Mouse (Mus musculus): Measurements from ENCODE around the gene Slc6a5.

Gene Slc6a5

DNA sequence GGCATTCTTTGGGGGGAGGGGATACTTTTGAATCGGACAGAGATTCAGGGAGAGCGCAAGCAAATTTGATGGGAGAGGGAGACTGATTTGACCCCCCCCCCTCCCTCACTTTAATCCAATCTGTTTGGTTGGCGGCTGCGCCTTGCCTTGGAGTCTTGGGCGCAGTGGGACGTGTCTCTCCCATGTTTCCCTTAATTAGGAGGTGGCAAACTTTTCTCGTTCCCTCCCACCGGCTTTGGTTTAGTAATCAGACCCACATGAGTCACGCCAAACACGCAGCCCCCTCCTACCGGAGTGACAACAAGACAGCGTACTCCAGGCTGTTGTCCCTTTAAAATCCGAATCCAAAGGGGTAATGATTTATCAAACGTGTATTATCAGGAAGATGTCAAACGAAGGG, at the start of gene Slc6a5:
Gene Slc6a5, plus strand, starts transcription at position 297 of the 400 bp plus-strand sequence.
- no peak for DNase-seq

DNA sequence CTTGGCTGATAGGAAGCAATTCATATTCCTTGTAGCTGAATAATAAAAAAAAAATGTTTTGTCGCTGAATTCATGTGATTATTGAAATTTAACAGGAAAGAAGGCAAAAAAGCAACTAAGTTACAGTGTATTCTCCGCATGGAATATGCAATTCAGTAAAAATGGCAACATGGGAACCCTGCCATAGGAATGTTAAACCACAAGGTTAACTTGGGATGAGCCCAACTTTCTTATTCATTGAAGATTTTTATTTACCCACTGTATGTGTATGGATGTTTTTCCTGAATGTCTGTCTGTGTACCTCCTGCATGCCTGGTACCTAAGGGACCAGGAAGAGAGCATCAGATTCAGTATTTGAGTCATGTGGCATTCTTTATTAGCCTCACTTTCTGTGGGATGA, 48.8 kb upstream of the Slc6a5 start:
- DNase-seq, result no peak

DNA sequence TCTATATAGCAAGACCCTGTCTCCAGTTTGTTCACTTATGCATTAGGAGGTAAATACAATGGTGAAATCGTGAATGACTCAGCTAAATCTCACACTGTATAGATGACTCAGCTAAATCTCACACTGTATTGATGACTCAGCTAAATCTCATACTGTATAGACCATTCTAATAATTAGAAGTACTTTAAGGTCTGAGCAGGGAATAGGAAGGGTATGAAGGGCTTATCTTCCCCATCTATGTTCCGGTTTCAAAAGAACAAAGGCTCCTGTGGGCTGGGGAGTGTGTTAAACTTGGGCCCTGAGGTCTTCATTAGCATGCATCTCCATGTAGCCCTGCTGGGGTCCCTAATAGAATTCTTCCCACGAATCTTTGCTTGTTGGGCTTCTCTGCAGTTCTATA, 46.2 kb upstream of the Slc6a5 start:
- no peak for DNase-seq

DNA sequence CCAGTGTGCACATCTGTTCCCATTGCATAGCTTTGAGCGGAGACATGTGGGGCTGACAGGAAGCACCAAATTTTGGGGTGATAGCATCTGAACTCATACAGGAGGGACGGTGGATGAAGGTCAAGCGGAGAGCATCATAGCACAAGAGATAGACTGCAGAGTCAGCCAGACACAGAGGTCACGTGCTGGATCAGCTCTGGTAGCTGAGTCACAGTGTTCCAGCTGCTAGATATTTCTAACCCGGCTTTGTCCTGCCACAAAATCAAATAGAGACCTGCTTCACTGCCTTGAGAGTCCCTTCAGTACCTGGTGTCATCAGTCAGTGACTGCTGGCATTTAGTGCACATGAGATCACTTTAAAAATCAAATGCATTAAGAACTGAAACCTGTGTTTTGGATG, 40.3 kb upstream of the Slc6a5 start:
- no peak for DNase-seq

DNA sequence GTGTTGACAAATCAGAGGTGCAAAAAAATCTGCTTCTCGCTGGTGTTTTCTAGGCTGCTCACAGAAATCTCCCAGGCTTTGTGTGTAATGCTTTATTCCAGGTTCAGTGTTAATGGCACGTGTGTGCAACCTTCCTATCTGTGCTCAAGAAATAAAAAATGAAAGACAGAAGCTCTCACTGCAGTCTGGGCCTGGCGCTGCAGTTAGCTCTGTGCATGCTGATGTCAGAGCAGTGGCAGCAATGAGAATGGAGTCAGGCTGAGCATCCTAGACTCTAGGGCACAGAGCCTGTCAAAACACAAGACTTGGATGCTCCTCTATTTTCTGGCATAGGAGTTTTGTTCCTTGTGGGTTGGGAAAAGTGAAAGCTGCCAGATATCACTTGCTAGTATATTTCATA, 39.7 kb upstream of the Slc6a5 start:
- DNase-seq, result no peak

DNA sequence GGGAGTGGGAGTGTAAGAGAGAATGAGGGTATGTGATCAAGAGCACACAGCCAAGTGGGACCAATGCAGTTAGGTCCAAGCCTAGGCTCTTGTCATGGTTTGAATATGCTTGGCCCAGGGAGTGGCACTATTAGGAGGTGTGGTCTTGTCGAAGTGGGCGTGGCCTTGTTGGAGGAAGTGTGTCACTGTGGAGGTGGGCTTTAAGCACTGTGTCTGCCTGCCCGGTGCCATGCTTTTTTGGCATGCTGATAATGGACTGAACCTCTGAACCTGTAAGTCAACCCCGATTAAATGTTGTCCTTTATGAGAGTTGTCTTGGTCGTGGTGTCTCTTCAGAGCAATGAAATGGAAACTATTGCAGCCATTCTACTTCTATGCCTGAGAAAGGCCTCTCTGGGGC, 32.6 kb upstream of the Slc6a5 start:
- no peak for DNase-seq

DNA sequence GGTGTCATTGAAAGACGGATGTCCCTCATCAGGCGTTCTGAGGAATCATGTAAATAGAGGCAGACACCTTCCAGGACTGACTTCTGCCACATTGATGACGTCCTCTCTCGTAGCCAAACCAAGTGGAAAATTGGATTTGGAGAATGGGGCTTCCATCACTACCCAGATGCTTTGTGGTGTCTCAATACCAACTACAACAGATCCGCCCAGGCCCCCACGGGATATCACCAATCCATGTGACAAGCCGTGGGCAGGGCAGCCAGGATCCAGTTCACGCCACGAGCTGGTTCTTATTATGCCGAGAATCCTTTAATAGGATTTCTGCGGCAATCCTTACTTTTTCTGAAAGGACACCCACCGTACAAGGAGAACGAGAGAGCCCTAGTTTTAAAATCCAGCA, 30.9 kb upstream of the Slc6a5 start:
- DNase-seq, result no peak

DNA sequence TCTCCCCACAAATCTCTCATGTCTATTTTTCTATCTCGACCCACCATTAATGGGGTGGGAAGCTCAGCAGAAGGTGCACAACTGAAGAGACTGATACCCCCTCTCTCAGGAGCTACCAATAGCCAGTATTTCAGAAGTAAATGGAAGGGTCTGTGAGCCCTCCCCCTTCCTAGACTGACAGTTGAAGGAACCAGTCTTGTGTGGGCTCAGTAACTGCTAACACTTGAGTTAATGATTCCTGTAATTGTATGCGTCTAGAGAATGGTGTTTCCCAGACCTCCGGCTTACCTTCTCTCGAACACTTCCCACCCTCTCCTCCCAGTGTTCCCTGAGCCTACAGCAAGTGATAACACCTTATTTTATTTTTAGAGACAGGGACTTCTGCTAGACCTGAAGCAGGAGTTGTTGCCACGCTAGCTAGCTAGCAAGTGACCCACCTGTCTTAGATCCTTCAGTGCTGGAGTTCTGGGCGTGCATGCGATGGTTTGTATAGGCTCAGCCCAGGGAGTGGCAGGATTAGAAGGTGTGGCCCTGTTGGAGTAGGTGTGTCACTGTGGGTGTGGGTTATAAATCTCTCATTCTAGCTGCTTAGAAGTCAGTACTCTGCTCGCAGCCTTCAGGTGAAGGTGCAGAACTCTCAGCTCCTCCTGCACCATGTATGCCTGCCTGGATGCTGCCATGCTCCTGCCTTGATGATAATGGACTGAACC, 29.8 kb upstream of the Slc6a5 start:
- DNase-seq, result no peak

DNA sequence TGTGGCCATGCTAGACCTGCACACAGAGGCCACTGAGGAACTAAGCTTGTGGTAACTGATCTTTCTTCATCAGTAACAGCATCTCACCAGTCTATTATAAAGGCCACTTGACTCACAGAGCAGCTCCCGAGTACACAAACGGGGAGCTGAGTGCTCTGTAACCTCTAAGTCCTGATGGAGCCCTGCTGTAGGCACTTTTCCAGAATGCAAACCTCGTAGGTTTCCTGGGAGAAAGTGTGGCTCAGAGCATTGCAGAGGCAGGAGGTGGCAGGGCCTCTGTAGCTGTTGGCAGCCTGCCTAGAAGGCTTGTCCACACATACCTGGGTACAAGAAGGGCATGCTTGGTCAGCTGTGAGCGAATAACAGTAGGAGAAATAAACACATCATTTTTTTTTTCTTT, 27.7 kb upstream of the Slc6a5 start:
- DNase-seq, result peak; percentile 4

DNA sequence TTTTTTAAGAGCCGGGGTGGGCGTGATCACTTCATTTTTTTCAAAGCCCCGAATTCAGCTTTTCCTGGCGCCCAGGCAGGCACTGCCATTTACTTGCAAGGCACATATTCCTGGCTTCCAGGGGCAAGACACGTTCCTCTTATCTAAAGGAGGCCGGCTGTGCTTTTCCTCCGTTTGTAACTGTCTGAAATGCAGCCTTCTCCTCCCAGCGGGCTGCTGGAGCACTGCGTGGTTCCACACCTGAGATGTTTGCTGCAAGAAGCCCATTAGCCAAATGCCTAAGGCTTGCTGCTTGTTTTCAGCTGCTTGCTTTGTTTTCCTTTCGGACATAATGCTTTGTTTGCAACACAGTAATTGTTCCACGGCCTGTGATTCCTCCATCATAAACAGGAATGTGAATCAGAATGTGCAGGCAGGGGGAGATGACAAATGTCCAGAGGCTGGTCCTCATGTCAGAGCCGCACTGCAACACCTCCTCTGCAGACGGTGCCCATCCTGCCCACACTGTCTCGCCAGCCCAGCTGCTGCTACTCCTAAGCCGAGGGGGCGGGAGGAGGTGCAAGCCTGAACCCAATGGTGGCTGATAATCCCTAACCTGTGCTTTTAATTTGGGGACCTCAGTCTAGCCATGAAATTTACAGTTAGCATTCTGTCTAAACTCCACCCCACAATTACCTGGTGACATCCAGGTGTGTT, 27.1 kb upstream of the Slc6a5 start:
- DNase-seq, result no peak

DNA sequence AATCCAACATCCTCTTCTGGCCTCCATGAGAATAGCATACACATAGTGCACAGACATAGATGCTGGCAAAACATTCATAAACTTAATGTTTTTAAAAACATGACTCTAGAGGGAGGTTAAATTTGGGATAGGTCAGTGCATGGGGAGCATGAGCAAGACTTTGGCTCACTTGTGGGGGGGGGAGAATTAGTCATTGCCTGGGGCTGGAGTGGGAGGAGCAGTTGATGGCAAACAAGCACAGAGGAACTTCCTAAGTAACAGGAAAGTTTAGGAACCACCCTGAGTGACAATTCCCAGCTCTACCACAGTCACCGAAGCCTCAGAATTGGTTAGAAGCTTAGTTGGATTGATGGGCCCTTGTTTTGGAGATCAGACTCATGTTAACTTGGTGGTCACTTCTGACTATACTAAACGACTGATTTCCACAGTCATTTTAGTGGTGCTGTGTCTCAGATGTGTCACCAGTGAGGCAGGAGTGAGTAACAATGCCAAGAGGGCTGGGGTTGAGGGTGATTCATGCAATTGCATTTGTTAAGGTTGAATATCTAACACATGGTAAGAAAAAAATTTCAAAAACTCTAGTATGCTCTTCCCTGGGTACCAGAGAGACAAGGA, 22.1 kb upstream of the Slc6a5 start:
- DNase-seq, result no peak

DNA sequence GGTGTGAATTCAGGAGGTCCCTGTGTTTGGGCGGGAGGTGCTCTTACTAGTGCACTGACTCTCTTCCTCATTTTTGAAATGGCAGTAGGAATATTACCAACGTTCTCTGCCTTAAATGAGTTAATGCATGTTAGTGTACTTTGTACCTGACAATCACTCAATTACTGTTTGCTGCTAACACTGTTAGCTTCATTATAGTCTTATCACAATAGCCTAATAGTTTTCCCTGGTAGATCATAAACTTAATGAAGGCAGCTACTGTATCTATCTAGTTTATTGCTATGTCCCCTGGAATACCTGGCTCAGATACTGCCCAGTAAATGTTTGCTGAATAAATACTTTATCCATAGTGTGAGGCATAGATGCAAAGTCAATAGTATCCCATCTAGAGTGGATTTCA, 15.2 kb upstream of the Slc6a5 start:
- DNase-seq, result no peak

DNA sequence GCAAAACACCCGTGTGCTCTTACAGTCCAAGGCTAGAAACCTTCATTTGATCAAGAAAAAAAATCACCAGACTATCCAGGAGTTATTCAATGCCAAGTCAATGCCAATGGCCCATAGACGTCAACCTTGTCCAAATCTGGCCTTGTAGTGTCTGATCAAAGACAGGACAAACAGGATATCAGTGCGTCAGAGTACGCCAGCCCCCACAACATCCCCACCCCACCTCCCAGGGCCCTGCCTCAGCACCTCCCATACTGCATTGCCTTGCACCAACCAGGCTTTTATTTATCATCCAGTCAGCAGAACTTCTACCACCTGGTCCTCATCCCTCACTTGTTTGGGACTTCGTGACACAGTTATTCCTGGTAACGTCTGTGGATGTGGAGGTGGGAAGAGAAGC, 14.7 kb upstream of the Slc6a5 start:
- no peak for DNase-seq

DNA sequence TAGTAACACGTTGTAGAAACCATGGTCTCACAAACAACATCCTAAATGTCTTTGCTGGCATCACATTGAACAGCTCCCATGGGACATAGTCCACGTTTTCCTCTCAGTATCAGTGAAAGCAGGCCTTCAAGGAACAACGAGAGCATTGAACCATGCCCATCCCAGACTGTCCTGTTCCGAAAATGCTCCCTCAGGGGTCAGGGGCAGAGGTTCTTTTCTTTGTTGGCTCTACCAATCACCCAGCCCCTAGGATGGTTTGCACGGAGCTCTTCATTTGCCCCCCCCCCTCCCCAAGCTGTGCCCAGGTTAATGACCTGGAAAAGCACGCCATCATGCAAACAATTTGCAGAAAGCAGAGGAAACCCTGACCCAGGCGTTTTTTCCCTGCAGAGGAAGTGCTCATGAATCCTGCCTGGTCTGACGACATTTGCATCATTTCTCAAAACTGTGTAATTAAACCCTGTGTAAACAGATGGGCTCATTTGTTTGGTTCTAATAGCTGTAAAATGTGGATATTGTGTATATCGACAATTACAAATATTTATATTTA, 7.9 kb upstream of the Slc6a5 start:
- DNase-seq, result no peak

DNA sequence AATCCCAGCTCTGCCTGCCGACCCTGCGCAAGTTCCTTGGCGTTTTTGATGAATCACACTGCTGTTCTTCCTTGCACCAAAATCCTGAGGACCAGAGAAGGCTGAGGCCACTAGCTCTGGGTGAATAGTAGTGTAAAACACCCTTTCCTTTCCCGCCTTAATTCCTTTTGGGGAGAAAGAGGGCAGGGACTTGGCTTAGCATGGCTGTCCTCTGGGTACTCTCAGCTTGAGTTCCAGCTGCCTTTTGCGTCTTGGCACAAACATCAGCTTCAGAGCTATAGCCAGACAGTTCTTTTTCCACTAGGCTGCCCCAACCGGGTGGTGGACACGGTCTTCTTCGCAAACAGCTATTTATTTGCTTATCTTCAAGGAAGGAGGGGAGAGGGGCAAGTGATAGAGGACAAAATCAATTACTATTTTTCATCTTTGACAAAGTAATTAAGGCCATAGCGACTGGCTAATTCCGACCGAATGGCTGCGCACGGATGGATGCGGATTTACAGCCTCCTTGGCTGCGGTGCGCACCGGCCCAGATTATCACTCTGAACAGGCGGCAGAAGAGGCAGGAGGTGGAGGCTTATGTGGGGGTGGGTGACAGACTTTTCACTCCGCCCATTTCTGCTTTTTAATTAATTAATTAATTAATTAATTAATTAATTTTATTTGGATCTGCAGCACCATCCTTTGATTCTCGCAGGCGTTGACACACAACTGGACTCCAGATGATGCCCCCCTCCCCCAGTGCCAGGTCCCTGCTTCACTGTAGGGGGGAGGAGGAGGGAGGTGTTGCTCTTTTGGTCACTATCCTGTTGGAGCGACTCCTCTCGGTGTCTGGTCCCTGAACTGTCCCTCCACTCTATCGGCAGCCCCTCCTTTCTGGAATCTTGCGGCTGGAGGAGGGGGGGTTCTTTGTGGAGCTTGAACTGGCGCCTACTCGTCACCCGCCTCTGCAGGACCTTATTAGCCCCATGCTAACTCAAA, 2.5 kb upstream of the Slc6a5 start:
- DNase-seq, result no peak

DNA sequence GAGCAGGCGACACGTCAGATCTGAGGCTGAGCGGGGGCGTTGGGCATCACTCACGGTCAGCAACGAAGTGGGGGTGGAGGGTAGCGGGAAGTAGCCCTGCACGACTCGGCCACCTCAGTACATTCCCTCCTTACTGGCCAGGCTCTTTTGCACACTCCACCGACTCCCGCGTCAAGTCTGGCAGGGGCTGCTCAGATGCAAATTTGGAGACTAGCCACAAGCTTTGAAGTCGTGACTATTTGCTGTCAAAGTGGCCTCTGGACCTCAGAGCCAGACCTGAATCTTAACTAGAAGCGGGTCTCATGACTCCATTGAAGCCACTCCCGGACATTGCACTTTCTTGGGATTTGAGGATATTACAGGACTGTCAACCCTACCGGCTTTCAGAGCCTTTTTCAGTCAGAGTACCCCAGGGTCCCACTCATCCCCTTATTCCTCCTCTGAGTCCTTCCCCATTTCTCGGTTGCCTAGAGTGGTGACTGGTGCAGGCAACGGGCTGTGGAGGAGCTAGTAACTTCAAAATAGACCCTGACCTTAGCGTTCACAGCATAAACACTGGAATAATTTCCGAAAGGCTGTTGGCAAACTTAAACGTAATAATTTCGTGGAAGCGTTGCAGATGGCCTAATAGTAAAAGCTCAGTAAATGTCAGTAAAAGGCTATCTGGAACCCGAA, 1.6 kb upstream of the Slc6a5 start:
- no peak for DNase-seq

DNA sequence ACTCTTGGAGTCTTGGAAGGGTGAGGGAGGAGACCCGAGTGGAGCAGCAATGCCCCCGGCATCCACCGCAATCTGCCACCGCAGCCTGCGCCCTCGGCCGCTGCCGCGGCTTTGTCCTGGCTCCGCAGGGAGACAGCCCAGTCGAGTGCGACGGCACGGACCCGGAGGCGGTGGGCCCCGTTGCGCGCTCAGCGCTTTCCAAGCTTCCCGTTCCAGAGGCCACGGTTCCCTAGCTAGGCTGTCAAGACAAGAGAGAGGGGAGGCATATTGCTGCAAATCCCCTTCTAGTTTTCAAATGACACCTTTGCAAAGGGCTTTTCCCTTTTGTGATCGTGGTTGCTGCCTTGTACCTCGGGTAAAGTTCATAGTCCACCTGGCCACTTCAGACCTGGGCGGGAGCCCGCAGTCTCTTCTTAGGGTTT, 945 bp upstream of the Slc6a5 start:
- no peak for DNase-seq

DNA sequence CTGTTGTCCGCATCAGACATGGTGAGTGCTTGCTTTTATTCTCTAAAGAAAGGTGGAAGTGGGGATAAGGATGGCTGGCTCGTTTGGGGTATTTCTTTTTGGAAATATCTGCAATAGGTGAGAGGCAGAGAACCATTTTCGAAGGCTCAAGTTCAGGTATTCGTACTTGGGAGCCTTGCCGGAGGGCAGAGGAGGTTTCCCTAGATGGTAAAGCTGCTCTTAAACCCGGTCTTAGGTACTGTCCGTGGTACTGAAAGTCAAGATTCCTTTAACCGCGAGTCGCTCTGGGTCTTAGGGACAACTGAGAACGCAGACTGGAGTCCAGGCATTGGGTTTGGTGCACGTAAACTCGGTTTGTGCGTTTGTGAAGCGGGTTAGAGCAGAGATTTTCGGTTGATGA, 415 bp downstream of the Slc6a5 start:
- DNase-seq, result no peak

DNA sequence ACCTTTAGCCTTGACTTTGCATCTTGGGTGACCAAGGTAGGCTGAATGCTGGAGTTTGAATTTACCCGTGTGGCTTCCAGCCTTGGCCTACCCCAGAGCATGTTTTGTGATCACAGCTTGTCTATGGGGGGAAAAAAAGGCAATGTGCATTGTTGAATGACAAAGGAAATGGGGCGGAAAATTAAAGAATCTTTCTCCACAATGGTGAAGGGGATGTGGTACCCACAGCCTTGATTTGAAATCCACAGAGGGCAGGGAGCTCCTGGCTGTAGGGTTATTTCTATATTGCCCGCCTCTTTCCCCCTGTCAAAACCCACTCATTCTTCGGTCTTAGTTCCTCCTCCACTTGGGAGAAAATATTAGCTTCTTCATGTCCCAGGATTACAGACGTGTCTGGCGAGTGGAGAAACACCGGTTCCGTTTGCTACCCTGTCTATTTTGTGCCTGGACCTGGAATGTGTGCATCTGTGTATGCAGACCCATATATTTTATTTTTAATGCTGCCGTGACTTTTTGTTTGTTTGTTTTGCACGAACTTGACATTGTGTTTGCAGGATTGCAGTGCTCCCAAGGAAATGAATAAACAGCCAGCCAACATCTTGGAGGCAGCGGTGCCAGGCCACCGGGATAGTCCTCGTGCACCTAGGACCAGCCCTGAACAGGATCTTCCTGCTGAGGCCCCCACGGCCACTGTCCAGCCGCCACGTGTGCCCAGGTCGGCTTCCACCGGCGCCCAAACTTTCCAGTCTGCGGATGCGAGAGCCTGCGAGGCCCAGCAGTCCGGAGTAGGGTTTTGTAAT, 1.4 kb downstream of the Slc6a5 start:
- DNase-seq, result no peak

DNA sequence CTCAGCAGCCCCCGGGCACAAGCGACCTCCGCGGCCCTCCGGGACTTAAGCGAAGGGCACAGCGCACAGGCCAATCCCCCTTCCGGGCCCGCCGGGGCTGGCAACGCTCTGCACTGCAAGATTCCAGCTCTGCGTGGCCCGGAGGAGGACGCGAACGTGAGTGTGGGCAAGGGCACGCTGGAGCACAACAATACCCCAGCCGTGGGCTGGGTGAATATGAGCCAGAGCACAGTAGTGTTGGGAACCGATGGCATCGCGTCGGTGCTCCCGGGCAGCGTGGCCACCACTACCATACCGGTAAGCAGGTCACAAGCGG, 2.0 kb downstream of the Slc6a5 start:
- no peak for DNase-seq

DNA sequence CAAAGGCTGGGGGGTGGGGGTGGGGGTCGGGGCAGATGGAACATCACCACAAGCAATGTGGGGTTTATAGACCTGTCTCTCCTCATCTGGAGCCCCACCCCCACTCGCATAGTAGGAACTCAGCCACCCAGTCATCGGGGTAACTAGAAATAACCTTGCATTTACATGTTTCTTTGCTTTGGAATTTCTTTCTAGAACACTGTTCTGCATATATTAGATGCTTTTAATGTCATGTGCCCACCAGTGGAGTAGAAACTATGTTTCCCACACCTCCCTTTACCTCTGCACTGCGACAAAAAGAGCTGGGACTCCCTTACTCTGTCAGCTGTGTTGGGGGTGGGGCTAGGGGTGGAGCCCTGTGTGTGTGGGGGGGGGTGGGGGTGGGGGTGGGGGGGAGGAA, 3.2 kb downstream of the Slc6a5 start:
- no peak for DNase-seq

Measured in cerebellum, adult 9-10 months (tissue).